Mouse (Mus musculus) spleen, adult 2 months (tissue): ENCODE data around the gene Secisbp2l.

ENCODE experiments used
- CTCF ChIP-seq: fragments of 200-500 bp; IDR thresholded peaks from 2 replicates; pipeline ENCODE4 v1.5.1; 2011; ENCODE audit warnings: mild to moderate bottlenecking, inconsistent platforms; ENCODE audit not compliant: insufficient read depth, insufficient read length, insufficient replicate concordance; ENCODE audit errors: extremely low read depth
- POLR2A ChIP-seq: fragments of 200-500 bp; IDR thresholded peaks from 2 replicates; pipeline ENCODE4 v1.6.1; 2011; ENCODE audit warnings: low read depth, low read length, inconsistent platforms

GRCm38 (mm10) chr2:125792144-125792878 is 9.6 kb upstream of the Secisbp2l start:
- TF ChIP-seq CTCF (no peak), POLR2A (no peak)
